Mouse (Mus musculus) ES-E14 (cell line): ENCODE results near the gene Vmn1r4.

Experiments
- CHD2 ChIP-seq: IDR thresholded peaks from 2 replicates; pipeline ENCODE4 v1.6.1; 2014; ENCODE audit warnings: mild to moderate bottlenecking, low read depth, low read length, inconsistent platforms
- HCFC1 ChIP-seq: IDR thresholded peaks from 2 replicates; pipeline ENCODE4 v1.6.1; 2012; ENCODE audit warnings: low read length, inconsistent platforms, borderline replicate concordance; ENCODE audit not compliant: insufficient read depth
- MAFK ChIP-seq: IDR thresholded peaks from 2 replicates; pipeline ENCODE4 v1.6.1; 2014; ENCODE audit warnings: mild to moderate bottlenecking, low read depth, low read length, inconsistent platforms; ENCODE audit not compliant: insufficient read depth
- ZC3H11A ChIP-seq: IDR thresholded peaks from 2 replicates; pipeline ENCODE4 v1.6.1; 2012; ENCODE audit warnings: low read depth, mild to moderate bottlenecking, inconsistent platforms, low read length, borderline replicate concordance
- ZNF384 ChIP-seq: IDR thresholded peaks from 2 replicates; pipeline ENCODE4 v1.6.1; 2012; ENCODE audit warnings: low read depth, low read length, inconsistent platforms

DNA sequence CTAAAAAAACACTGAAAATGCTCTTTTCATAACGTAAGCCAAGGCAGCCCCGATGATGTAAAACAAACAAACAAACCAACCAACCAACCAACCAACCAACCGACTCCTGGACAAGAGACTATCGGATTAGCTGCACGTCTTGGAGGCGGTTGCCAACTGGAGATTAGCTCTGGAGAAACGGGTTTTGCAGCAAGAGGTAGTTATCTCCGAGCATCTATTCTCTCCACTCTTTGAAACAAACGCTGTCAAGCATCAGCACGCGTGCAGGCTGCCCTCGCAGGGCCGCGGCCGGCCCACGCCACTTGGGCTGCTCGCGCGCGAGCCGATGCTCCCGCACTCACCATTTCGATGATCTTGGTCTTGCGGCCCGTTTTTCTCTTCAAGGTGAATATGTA, 487 bp upstream of the Vmn1r4 start:
- TF ChIP-seq ZC3H11A (no peak), MAFK (no peak), CHD2 (peak; percentile 41; the same call in 1 of the 2 replicates), ZNF384 (no peak), HCFC1 (no peak)
